Mouse (Mus musculus) midbrain, embryonic 11.5 days (tissue): ENCODE measurements around the gene Pip5k1a. TPM values are rescaled to one million over a fixed set of nuclear protein-coding genes. Genes with fewer than 3 reads are reported as not detected.

Experiments used
- ATAC-seq: fragments of 200-750 bp; cut with Nextera tagmentation; 2 replicates; pipeline ENCODE4 v1.8.0; 2017; ENCODE audit warnings: moderate TSS enrichment, moderate library complexity; ENCODE audit not compliant: low FRiP score
- DNase-seq: peaks from one replicate; pipeline ENCODE4 v3.0.0; 2015; ENCODE audit warnings: low spot score; ENCODE audit errors: missing footprints
- H3K27ac ChIP-seq: fragments of 300-500 bp; sonication (generic); 2 replicates; pipeline ENCODE4 v1.5.1; 2014; ENCODE audit warnings: low read depth, low read length
- H3K27me3 ChIP-seq: fragments of 300-500 bp; sonication (generic); 2 replicates; pipeline ENCODE4 v1.6.1; 2014; ENCODE audit warnings: mild to moderate bottlenecking, low read length, moderate library complexity, mixed read lengths; ENCODE audit not compliant: control insufficient read depth, insufficient read depth
- H3K36me3 ChIP-seq: fragments of 300-500 bp; sonication (generic); 2 replicates; pipeline ENCODE4 v1.6.1; 2014; ENCODE audit warnings: mild to moderate bottlenecking, low read length, moderate library complexity, mixed read lengths; ENCODE audit not compliant: control insufficient read depth, insufficient read depth
- H3K4me1 ChIP-seq: fragments of 300-500 bp; sonication (generic); 2 replicates; pipeline ENCODE4 v1.6.1; 2014; ENCODE audit warnings: low read length; ENCODE audit not compliant: control insufficient read depth, insufficient read depth
- H3K4me2 ChIP-seq: fragments of 300-500 bp; sonication (generic); 2 replicates; pipeline ENCODE4 v1.6.1; 2014; ENCODE audit warnings: mild to moderate bottlenecking, moderate library complexity
- H3K4me3 ChIP-seq: fragments of 300-500 bp; sonication (generic); 2 replicates; pipeline ENCODE4 v1.5.1; 2014; ENCODE audit warnings: low read depth, low read length
- H3K9ac ChIP-seq: fragments of 300-500 bp; sonication (generic); 2 replicates; pipeline ENCODE4 v1.6.1; 2014; ENCODE audit warnings: low read length
- H3K9me3 ChIP-seq: fragments of 300-500 bp; sonication (generic); 2 replicates; pipeline ENCODE4 v1.6.1; 2016; ENCODE audit warnings: low read length; ENCODE audit not compliant: control insufficient read depth
- WGBS: fragments of 180-500 bp; shearing (Covaris S2); extraction: QIAGEN DNeasy Blood & Tissue Kit; methylation state at CpG from one replicate; pipeline ENCODE4 v1.1.7; 2014; 5-methylcytosine and 5-hydroxymethylcytosine counted together
- microRNA-seq: library from miRNA; unstranded; fragments of <30 nt; microRNA quantifications from one replicate; pipeline ENCODE4, GENCODE M21; 2017
- polyA plus RNA-seq: library from polyadenylated mRNA; unstranded; fragments of >200 nt; fragmentation: Nextera tagmentation; extraction: Ambion mirVana; gene quantifications from 2 replicates; pipeline ENCODE4 v1.2.1, GENCODE M21; 2014

Pip5k1a gene
- polyA plus RNA-seq, 1 experiment from 2014 or later = 15.1 TPM

- Histone ChIP-seq H3K36me3 (peaks cover 41% of the 10 kb centered on the region), H3K4me1 (peaks cover 19% of the 10 kb centered on the region)
- 91% methylated on average over 7 of the region's 7 CpGs for WGBS
Observed at GRCm38 (mm10) chr3:95010396-95010795, 96.3 kb downstream of the Pip5k1a start.

More at GRCm38 (mm10) chr3:95010396-95010795, 96.3 kb downstream of the Pip5k1a start:
- H3K9ac ChIP-seq = no peak overlapping the region
- H3K4me2 ChIP-seq = no peak overlapping the region
- no peaks in the 10 kb centered on the region for H3K9me3 ChIP-seq
- no peak overlapping the region for H3K4me3 ChIP-seq
- H3K27me3 ChIP-seq = no peaks in the 10 kb centered on the region
- ATAC-seq = no peak
- no peak overlapping the region for H3K27ac ChIP-seq
- no peak for DNase-seq

Small RNA genes lying within 50 kb of the gene (microRNA-seq; reads per million reads assigned to microRNA genes)
- gene Mir8099-1 = not detected

Other genes with a start within 250 kb of the Pip5k1a start
- gene Psmb4, start 220.0 kb downstream of the Pip5k1a start, polyA plus RNA-seq = 339 and 371 TPM in 2 replicates
- 3.6 and 4.7 TPM in 2 replicates for gene Selenbp1, start 173.9 kb downstream of the Pip5k1a start, polyA plus RNA-seq
- gene Rfx5, start 152.9 kb downstream of the Pip5k1a start, polyA plus RNA-seq = 5.9 and 6.8 TPM in 2 replicates
- gene Pi4kb, start 132.2 kb downstream of the Pip5k1a start, polyA plus RNA-seq = 20.2 and 21.2 TPM in 2 replicates
- 24.1 and 29.7 TPM in 2 replicates for gene Zfp687, start 91.5 kb downstream of the Pip5k1a start, polyA plus RNA-seq
- 300 and 316 TPM in 2 replicates for gene Psmd4, start 64.3 kb downstream of the Pip5k1a start, polyA plus RNA-seq
- gene Vps72, start 4.1 kb upstream of the Pip5k1a start, polyA plus RNA-seq = 221 and 238 TPM in 2 replicates
- 0.97 TPM in 1 of 2 replicates, not detected in the other for gene Tmod4, start 17.5 kb upstream of the Pip5k1a start, polyA plus RNA-seq
- gene Scnm1, start 27.1 kb upstream of the Pip5k1a start, polyA plus RNA-seq = 84.9 and 86.3 TPM in 2 replicates
- 16.1 and 17.4 TPM in 2 replicates for gene Lysmd1, start 27.2 kb upstream of the Pip5k1a start, polyA plus RNA-seq
- gene Tnfaip8l2, start 35.4 kb upstream of the Pip5k1a start, polyA plus RNA-seq = 2.2 and 2.9 TPM in 2 replicates
- 14.1 and 17.8 TPM in 2 replicates for gene Sema6c, start 53.5 kb upstream of the Pip5k1a start, polyA plus RNA-seq
- gene Gabpb2, start 111.0 kb upstream of the Pip5k1a start, polyA plus RNA-seq = 6.0 and 6.9 TPM in 2 replicates
- gene Cdc42se1, start 121.8 kb upstream of the Pip5k1a start, polyA plus RNA-seq = 105 and 106 TPM in 2 replicates
- 124 and 144 TPM in 2 replicates for gene Mllt11, start 125.2 kb upstream of the Pip5k1a start, polyA plus RNA-seq
- gene Gm128, start 134.7 kb upstream of the Pip5k1a start, polyA plus RNA-seq = 0.18 and 0.48 TPM in 2 replicates
- gene Bnipl, start 144.3 kb upstream of the Pip5k1a start, polyA plus RNA-seq = 0.20 TPM in 1 of 2 replicates, not detected in the other
- gene Mindy1, start 174.4 kb upstream of the Pip5k1a start, polyA plus RNA-seq = 38.8 and 43.3 TPM in 2 replicates
- 28.0 and 29.7 TPM in 2 replicates for gene Prune1, start 175.1 kb upstream of the Pip5k1a start, polyA plus RNA-seq
- 0.87 and 1.3 TPM in 2 replicates for gene Anxa9, start 200.2 kb upstream of the Pip5k1a start, polyA plus RNA-seq
- 94.1 and 97.1 TPM in 2 replicates for gene Cers2, start 207.9 kb upstream of the Pip5k1a start, polyA plus RNA-seq